Mouse (Mus musculus): ENCODE measurements around the gene Kat2a. TPM values are rescaled to one million over a fixed set of nuclear protein-coding genes. Genes with fewer than 3 reads are reported as not detected.

Gene Kat2a
- 10 to 100 TPM; 13.4 to 18.4 TPM for total RNA-seq (2021)
- long read RNA-seq, experiment 1, transcript Kat2a-201 (18 exons, 3,043 nt) = major isoform, 27 of 44 reads
- long read RNA-seq, experiment 1, transcript Kat2a-202 (18 exons, 3,046 nt) = minor isoform, 7 of 44 reads
- long read RNA-seq, experiment 1, partial matches to known transcripts = 1 of 44 reads
- long read RNA-seq, experiment 1, other reads (novel, unspliced or antisense) = 7 of 44 reads
- long read RNA-seq, experiment 2, transcript Kat2a-201 (18 exons, 3,043 nt) = major isoform, 12 of 22 reads
- long read RNA-seq, experiment 2, partial matches to known transcripts = 2 of 22 reads
- long read RNA-seq, experiment 2, other reads (novel, unspliced or antisense) = 4 of 22 reads

GRCm38 (mm10) chr11:100711783-100712615, at the start of gene Kat2a:
Gene Kat2a (minus strand): TSS chr11:100712465.
- DNase-seq = peak; percentile 89

DNA sequence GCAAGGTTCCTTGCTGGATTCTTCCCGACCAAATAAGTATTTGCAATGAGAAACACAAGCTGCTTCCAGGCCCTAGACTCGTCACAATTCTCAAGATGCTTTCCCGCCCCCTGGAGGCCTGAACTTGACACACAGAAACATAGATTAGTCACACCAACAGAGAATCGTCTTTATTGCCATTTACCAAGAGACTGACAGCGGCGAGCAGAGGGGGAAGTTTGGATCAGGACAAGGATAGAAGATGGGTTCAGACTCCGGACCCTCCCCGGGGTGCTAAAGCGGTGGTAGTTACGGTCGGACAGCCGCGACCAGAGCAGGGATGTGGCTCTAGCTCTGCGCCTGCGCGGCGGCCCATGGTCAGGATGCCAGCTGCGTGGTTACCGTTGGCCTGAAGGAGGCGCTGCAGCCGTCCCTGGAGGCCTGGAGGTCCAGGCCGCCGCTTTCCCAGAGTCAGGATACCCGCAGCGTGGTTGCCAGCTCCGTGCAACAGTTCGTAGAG, 49.3 kb upstream of the Kat2a start:
- peak; percentile 92 for DNase-seq

DNA sequence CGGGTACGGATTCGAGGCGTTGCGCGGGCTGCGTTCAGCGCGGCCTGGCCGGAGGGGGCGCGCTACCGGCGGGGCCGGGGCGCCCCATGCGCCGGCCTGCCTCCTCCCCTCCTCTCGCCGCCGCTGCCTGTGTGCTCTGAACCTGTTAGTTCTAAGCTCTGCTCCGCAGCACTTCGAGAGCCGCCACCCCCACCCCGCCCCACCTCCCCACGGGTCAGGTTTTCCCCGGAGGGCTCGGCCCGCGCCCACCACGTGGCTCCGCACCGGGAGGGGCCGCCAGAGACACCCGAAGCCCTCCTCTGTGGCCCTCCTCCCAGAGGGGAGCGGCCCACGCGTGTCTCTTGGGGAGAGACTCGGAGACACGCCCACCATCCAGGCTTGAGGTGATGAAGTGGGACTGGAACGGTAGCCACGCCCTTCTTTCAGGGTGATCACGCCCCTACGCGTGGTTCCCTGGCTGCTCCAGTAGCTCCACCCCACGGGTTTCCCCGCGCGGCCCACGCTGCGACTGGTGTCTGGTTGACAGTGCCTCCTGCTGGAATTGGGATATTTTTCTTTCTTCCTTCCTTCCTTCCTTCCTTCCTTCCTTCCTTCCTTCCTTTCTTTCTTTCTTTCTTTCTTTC, 47.5 kb upstream of the Kat2a start, which contains the start of gene Kcnh4:
Gene Kcnh4 (minus strand): TSS at position 332 of the 623 bp plus-strand sequence.
- DNase-seq = no peak

DNA sequence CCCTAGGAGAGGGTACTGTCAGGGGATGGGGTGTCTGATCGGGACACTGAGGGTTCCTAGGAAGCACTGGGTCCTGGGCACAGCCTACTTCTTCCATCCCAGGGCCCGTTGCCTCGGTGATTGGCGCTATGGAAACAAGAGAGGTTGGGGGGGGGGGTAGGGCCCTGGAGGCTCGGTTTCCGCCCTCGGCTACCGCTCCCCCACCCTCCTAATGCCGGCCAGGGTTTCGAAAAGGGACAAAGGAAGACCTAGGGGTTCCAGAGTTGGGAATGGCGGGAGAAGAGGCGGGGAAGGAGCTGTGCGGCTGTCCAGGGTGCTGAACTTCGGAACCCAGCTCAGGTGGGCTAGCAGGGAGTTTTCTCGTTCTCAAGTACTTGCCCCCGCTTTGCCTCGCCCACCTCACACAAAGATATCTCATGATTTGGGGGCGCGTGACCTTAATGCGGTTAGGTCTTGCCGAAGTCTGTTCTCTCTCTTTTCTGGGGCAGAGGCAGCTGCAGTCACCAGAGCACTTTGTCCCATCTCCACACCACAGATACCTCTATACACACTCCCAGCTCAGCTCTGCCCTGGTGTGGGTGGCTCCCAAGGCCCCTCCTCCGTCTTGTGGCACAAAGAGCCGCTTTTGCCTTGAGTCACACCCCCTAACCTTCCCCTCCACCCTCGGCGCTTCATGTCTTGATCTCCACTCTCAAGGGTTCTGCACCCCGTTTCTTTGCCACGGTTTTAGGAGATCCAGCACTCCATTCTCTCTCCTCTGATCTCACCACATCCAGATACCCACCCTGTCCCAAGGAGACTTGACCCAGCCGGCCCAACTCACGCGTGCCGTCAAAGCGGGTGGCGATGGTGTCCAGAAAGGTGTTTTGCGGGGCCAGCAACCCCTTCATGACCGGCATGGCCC, 46.7 kb upstream of the Kat2a start:
- DNase-seq = peak; percentile 62

- DNase-seq = no peak
Measured at GRCm38 (mm10) chr11:100757566-100757965, 45.3 kb upstream of the Kat2a start.

- DNase-seq = no peak
Measured at GRCm38 (mm10) chr11:100756476-100756875, 44.2 kb upstream of the Kat2a start.

- no peak for DNase-seq
Measured at GRCm38 (mm10) chr11:100754693-100755057, 42.4 kb upstream of the Kat2a start.

- DNase-seq = no peak
Measured at GRCm38 (mm10) chr11:100754021-100754692, 41.9 kb upstream of the Kat2a start.

GRCm38 (mm10) chr11:100752294-100752693, 40.0 kb upstream of the Kat2a start:
- no peak for DNase-seq

- no peak for DNase-seq
Measured at GRCm38 (mm10) chr11:100750127-100750526, 37.9 kb upstream of the Kat2a start.

- no peak for DNase-seq
Measured at GRCm38 (mm10) chr11:100749469-100749868, 37.2 kb upstream of the Kat2a start.

- no peak for DNase-seq
Measured at GRCm38 (mm10) chr11:100748620-100749019, 36.4 kb upstream of the Kat2a start.

GRCm38 (mm10) chr11:100747114-100747513, 34.8 kb upstream of the Kat2a start:
- no peak for DNase-seq

DNA sequence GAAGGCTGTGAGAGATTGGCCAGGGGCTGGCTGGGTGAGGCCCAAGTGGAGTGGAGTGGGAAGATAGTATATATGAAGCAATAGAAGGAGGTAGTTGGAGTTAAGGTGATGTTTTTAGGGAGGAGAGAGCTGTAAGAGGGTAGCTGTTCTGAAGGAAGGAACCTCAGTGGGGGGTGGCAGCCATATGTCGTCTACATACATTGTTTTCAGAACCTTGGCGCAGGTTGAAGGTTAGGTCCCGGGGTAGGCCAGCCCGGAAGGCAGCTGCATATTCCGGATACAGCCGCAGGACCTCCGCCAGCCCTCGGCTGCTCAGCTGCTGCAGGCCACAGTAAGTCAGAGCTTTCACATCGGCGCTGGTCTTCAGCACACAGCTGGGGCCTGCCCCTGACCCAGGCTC, 34.3 kb upstream of the Kat2a start:
- no peak for DNase-seq

- DNase-seq = no peak
Measured at GRCm38 (mm10) chr11:100745085-100745484, 32.8 kb upstream of the Kat2a start.

- DNase-seq = peak; percentile 84
Measured at GRCm38 (mm10) chr11:100741348-100741747, 29.1 kb upstream of the Kat2a start.

- DNase-seq = no peak
Measured at GRCm38 (mm10) chr11:100738749-100739148, 26.5 kb upstream of the Kat2a start.

DNA sequence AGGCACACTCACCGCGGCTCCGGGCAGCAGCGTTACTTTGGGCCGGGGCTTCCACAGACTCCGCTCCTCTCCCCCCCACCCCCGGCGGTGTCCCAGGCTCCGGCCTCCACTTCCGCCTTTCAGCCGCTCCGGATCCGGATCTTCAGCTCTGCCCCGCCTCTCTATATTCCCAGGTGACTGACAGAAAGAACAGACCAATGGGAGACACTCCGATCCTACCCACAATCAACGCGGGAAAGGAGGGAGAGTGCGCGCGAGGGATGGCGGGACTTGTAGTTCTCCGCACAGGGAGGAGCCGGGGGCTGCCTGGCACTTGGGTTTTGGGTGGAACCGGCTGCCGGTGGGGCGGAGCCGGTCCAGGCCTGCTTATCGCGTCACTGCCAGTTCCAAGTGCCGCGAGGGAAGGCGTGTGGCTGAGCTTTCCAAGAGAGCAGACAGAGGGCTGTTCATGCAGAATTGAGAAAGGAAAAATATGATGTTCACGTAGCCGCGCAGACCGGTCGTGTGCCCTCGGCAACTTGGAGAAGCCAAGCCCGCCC, 25.9 kb upstream of the Kat2a start, which contains the start of gene Rab5c:
Gene Rab5c (minus strand): TSS at position 150 of the 539 bp plus-strand sequence.
- peak; percentile 95 for DNase-seq

- DNase-seq = no peak
Measured at GRCm38 (mm10) chr11:100737105-100737733, 25.0 kb upstream of the Kat2a start.

- DNase-seq = no peak
Measured at GRCm38 (mm10) chr11:100736746-100737080, 24.4 kb upstream of the Kat2a start.
